Mouse (Mus musculus) cerebellum, adult 2 months (tissue): ENCODE data around the gene Grk5.

Experiments
- CTCF ChIP-seq: fragments of 200-500 bp; IDR thresholded peaks from 2 replicates; pipeline ENCODE4 v1.5.1; 2011; ENCODE audit warnings: low read depth, mild to moderate bottlenecking, control low read depth, low read length, moderate library complexity, borderline replicate concordance; ENCODE audit not compliant: insufficient read depth
- POLR2A ChIP-seq: fragments of 200-500 bp; IDR thresholded peaks from 2 replicates; pipeline ENCODE4 v1.6.1; 2011; ENCODE audit warnings: low read length, control low read depth, borderline replicate concordance; ENCODE audit not compliant: insufficient read depth

DNA sequence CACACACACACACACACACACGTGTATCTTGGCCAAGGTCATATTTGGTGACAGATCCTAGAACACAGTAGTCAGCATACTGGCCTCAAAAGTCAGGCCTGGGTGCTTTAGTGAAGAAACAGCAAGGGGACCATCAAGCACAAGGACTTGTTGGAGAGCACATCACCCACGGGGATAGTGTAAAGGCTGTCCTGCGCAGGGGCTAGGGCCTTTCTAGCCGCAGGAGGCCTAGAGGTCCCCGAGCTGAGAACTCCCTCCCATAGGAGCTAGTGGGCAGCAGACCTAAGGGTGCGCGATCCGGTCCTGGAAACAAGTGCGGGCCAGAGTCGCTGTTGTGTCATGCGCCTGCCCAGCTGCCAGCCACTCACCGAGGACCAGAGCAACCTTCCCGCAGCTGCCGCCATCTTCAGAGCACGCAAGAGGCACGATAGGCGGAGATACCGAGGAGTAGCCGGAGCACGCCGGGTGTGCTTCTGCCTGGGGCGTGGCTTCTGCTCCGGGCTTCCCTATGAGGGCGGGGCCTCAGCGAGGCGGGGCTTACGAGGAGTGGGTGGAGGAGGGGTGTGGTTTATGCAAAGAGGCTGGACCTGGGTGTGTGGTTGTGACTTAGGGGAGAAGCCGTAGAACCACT lies 15.4 kb upstream of the Grk5 start, which contains the start of gene Prdx3:
- peak; percentile 75 for TF ChIP-seq POLR2A
- TF ChIP-seq CTCF = no peak
